Mouse (Mus musculus) liver, adult 2 months (tissue): ENCODE measurements around the gene Tff1.

Experiments
- CTCF ChIP-seq: fragments of 200-500 bp; IDR thresholded peaks from 2 replicates; pipeline ENCODE4 v1.5.1; 2011; ENCODE audit warnings: low read depth, low read length, control low read depth
- POLR2A ChIP-seq: fragments of 200-500 bp; IDR thresholded peaks from 2 replicates; pipeline ENCODE4 v1.6.1; 2011; ENCODE audit warnings: low read length, control low read depth; ENCODE audit not compliant: insufficient read depth; ENCODE audit errors: extremely low read depth

DNA sequence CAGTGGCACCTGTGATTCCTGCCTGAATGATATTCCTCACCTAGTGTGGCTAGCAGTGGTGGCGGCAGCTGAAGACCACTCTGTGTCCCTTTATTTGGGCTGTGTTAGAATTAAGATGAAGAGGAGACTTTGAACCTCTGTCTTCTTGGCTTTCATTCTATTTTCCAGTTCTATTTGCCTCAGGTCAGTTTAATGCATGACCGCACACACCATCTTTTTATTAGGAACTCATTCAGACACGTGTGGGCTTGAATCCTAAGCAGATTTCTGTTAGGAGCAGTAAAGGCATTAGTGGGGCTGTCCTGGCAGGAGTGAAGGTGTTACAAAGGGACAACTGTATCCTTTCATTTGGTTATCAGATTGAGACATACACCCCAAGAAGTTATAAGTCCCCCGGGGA, 4.8 kb downstream of the Tff1 start:
- no peak for TF ChIP-seq POLR2A
- TF ChIP-seq CTCF: no peak
